8 mouse cellular contexts compared by ENCODE assay signal in genomic region chr11:6474381-6474780, GRCm38 (mm10). TPM values are rescaled to one million over a fixed set of nuclear protein-coding genes. Genes with fewer than 3 reads are reported as not detected.
DNase-seq lines count a peak whose midpoint lies in the region; ATAC-seq and TF ChIP-seq lines count a peak whose summit lies in the region.

No protein-coding gene starts in this region.

- DNase-seq in left cerebral cortex, adult 2 months (ENCODE audit: extremely low spot score in 1 of 2, low spot score in 2 of 2): no peak
- DNase-seq in left cerebral cortex, adult 9 months (ENCODE audit: low spot score in 2 of 2): no peak
- DNase-seq in embryonic facial prominence, embryonic 11.5 days (ENCODE audit: low spot score): no peak
- no peak for DNase-seq in intestine, embryonic 14.5 days (ENCODE audit: low spot score)
- DNase-seq in left cerebral cortex, adult 11 months (ENCODE audit: low spot score): no peak
- no peak for DNase-seq in embryo, embryonic 9.5 days (ENCODE audit: extremely low spot score)
- DNase-seq in frontal cortex, postnatal 25 days (ENCODE audit: low spot score in 2 of 2): no peak

- H3K4me2 ChIP-seq in embryonic facial prominence, embryonic 11.5 days (ENCODE audit: low read depth, low read length): peak overlapping the region; percentile 66
- peak overlapping the region; percentile 98 for H3K4me2 ChIP-seq in intestine, embryonic 14.5 days (ENCODE audit: low read length)
- peak overlapping the region; percentile 84 for H3K4me2 ChIP-seq in neural tube, embryonic 12.5 days (replicated peaks)

- H3K36me3 ChIP-seq in embryonic facial prominence, embryonic 11.5 days (replicated peaks; ENCODE audit: control insufficient read depth, insufficient read depth, low read depth, low read length): no peaks in the 10 kb centered on the region
- H3K36me3 ChIP-seq in intestine, embryonic 14.5 days (ENCODE audit: control insufficient read depth, insufficient read depth, low read length): peaks cover 17% of the 10 kb centered on the region
- no peaks in the 10 kb centered on the region for H3K36me3 ChIP-seq in neural tube, embryonic 12.5 days

- no peaks in the 10 kb centered on the region for H3K27me3 ChIP-seq in embryonic facial prominence, embryonic 11.5 days (ENCODE audit: control insufficient read depth, insufficient read depth, low read length)
- no peaks in the 10 kb centered on the region for H3K27me3 ChIP-seq in intestine, embryonic 14.5 days (replicated peaks; ENCODE audit: control insufficient read depth, insufficient read depth, low read length)
- H3K27me3 ChIP-seq in neural tube, embryonic 12.5 days (replicated peaks): no peaks in the 10 kb centered on the region

- intact Hi-C loops in left cerebral cortex, adult 2 months (cut with DNase I): loop anchor here (2.0 to 10.0 kb wide), 2 partner anchors 152 to 590 kb away; partner anchors contain the start of genes Adcy1 and Tbrg4

- H3K9ac ChIP-seq in embryonic facial prominence, embryonic 11.5 days (replicated peaks; ENCODE audit: low read length): peak overlapping the region; percentile 96
- peak overlapping the region; percentile 93 for H3K9ac ChIP-seq in intestine, embryonic 14.5 days (ENCODE audit: low read length)
- H3K9ac ChIP-seq in neural tube, embryonic 12.5 days: peak overlapping the region; percentile 97

- ATAC-seq in embryonic facial prominence, embryonic 11.5 days (replicated peaks; ENCODE audit: insufficient number of reproducible peaks, low FRiP score, low TSS enrichment, low read depth): no peak
- ATAC-seq in intestine, embryonic 14.5 days (replicated peaks; ENCODE audit: low FRiP score, low TSS enrichment, low read depth): no peak
- ATAC-seq in neural tube, embryonic 12.5 days (ENCODE audit: low FRiP score, low read depth): no peak

- H3K27ac ChIP-seq in left cerebral cortex, adult 2 months: no peak overlapping the region
- H3K27ac ChIP-seq in embryonic facial prominence, embryonic 11.5 days (replicated peaks; ENCODE audit: low read depth, low read length): no peak overlapping the region
- H3K27ac ChIP-seq in intestine, embryonic 14.5 days (ENCODE audit: low read depth): peak overlapping the region; percentile 97
- peak overlapping the region; percentile 97; the same call in 1 of the 2 replicates for H3K27ac ChIP-seq in neural tube, embryonic 12.5 days

- peak overlapping the region; percentile 89 for H3K4me3 ChIP-seq in left cerebral cortex, adult 2 months
- peak overlapping the region; percentile 96 for H3K4me3 ChIP-seq in embryonic facial prominence, embryonic 11.5 days (ENCODE audit: low read depth, low read length)
- H3K4me3 ChIP-seq in intestine, embryonic 14.5 days (ENCODE audit: low read depth, low read length): peak overlapping the region; percentile 98
- H3K4me3 ChIP-seq in neural tube, embryonic 12.5 days: peak overlapping the region; percentile 98

- H3K9me3 ChIP-seq in embryonic facial prominence, embryonic 11.5 days (replicated peaks; ENCODE audit: control insufficient read depth, low read length): no peaks in the 10 kb centered on the region
- H3K9me3 ChIP-seq in intestine, embryonic 14.5 days (ENCODE audit: control insufficient read depth, low read length): no peaks in the 10 kb centered on the region
- H3K9me3 ChIP-seq in neural tube, embryonic 12.5 days: no peaks in the 10 kb centered on the region

- TF ChIP-seq CTCF in left cerebral cortex, adult 2 months (IDR thresholded peaks at IDR 0.05): no peak

- WGBS in embryonic facial prominence, embryonic 11.5 days: 47% methylated on average over 6 of the region's 6 CpGs
- WGBS in intestine, embryonic 14.5 days: 24% methylated on average over 6 of the region's 6 CpGs
- WGBS in neural tube, embryonic 12.5 days: 41% methylated on average over 6 of the region's 6 CpGs

- H3K4me1 ChIP-seq in embryonic facial prominence, embryonic 11.5 days (ENCODE audit: control insufficient read depth, insufficient read depth, low read length): no peaks in the 10 kb centered on the region
- H3K4me1 ChIP-seq in intestine, embryonic 14.5 days (replicated peaks; ENCODE audit: control insufficient read depth, insufficient read depth, low read length): peaks cover 36% of the 10 kb centered on the region
- peaks cover 38% of the 10 kb centered on the region for H3K4me1 ChIP-seq in neural tube, embryonic 12.5 days

RNA-seq across cellular contexts. Expression of gene Purb, which starts 1.3 kb away (rescaled TPM):
- total RNA-seq in left cerebral cortex, adult 2 months (2021): 100 to 1,000 TPM; 279 to 284 TPM
- polyA plus RNA-seq in embryonic facial prominence, embryonic 11.5 days (2014; fragmentation: Nextera tagmentation; extraction: Ambion mirVana): 14.8 and 15.8 TPM in 2 replicates
- polyA plus RNA-seq in intestine, embryonic 14.5 days (2014; fragmentation: Nextera tagmentation; extraction: Ambion mirVana): 25.7 and 26.2 TPM in 2 replicates
- polyA plus RNA-seq in neural tube, embryonic 12.5 days (2016; fragmentation: Nextera tagmentation; extraction: Ambion mirVana): 13.8 and 14.2 TPM in 2 replicates

RNA-seq across cellular contexts. Expression of gene H2afv, which starts 30.1 kb away (rescaled TPM):
- 10 to 100 TPM; 39.6 to 41.4 TPM for total RNA-seq in left cerebral cortex, adult 2 months (2021)
- polyA plus RNA-seq in embryonic facial prominence, embryonic 11.5 days (2014; fragmentation: Nextera tagmentation; extraction: Ambion mirVana): 853 and 854 TPM in 2 replicates
- 510 and 552 TPM in 2 replicates for polyA plus RNA-seq in intestine, embryonic 14.5 days (2014; fragmentation: Nextera tagmentation; extraction: Ambion mirVana)
- 580 and 625 TPM in 2 replicates for polyA plus RNA-seq in neural tube, embryonic 12.5 days (2016; fragmentation: Nextera tagmentation; extraction: Ambion mirVana)

RNA-seq across cellular contexts. Expression of gene Myo1g, which starts 46.4 kb away (rescaled TPM):
- under 1 TPM; 0.40 to 0.48 TPM for total RNA-seq in left cerebral cortex, adult 2 months (2021)
- 0.29 and 0.67 TPM in 2 replicates for polyA plus RNA-seq in embryonic facial prominence, embryonic 11.5 days (2014; fragmentation: Nextera tagmentation; extraction: Ambion mirVana)
- 1.3 TPM in 2 replicates for polyA plus RNA-seq in intestine, embryonic 14.5 days (2014; fragmentation: Nextera tagmentation; extraction: Ambion mirVana)
- 0.97 and 1.0 TPM in 2 replicates for polyA plus RNA-seq in neural tube, embryonic 12.5 days (2016; fragmentation: Nextera tagmentation; extraction: Ambion mirVana)

RNA-seq across cellular contexts. Expression of gene Ppia, which starts 59.1 kb away (rescaled TPM):
- total RNA-seq in left cerebral cortex, adult 2 months (2021): 1,000 to 10,000 TPM; 1,634 to 1,792 TPM
- 5,819 and 6,203 TPM in 2 replicates for polyA plus RNA-seq in embryonic facial prominence, embryonic 11.5 days (2014; fragmentation: Nextera tagmentation; extraction: Ambion mirVana)
- 5,694 and 5,748 TPM in 2 replicates for polyA plus RNA-seq in intestine, embryonic 14.5 days (2014; fragmentation: Nextera tagmentation; extraction: Ambion mirVana)
- polyA plus RNA-seq in neural tube, embryonic 12.5 days (2016; fragmentation: Nextera tagmentation; extraction: Ambion mirVana): 4,309 and 4,532 TPM in 2 replicates

Comparison
In these comparisons a context has a peak if more than half of its experiments do, and no peak if none do; other contexts are left out.
1. H3K27ac ChIP-seq: peak in intestine, embryonic 14.5 days (single experiment) and neural tube, embryonic 12.5 days (single experiment); none in left cerebral cortex, adult 2 months (single experiment) and embryonic facial prominence, embryonic 11.5 days (single experiment).
2. Peak in every context shown above with its lines, with median percentiles within 50 percentile points of each other: H3K4me3 ChIP-seq, H3K4me2 ChIP-seq and H3K9ac ChIP-seq.